Mouse (Mus musculus) midbrain, embryonic 14.5 days (tissue): ENCODE measurements around the gene Prkca. TPM values are rescaled to one million over a fixed set of nuclear protein-coding genes. Genes with fewer than 3 reads are reported as not detected.

ENCODE experiments used
- ATAC-seq: fragments of 200-750 bp; cut with Nextera tagmentation; 2 replicates; pipeline ENCODE4 v1.8.0; 2017; ENCODE audit warnings: moderate number of reproducible peaks, moderate library complexity; ENCODE audit not compliant: low FRiP score, low TSS enrichment
- DNase-seq: peaks from one replicate; pipeline ENCODE4 v3.0.0-alpha.2; 2015
- H3K27ac ChIP-seq: fragments of 300-500 bp; sonication (generic); replicated peaks from 2 replicates; pipeline ENCODE4 v1.5.1; 2014; ENCODE audit warnings: mild to moderate bottlenecking, low read depth, low read length, moderate library complexity
- H3K27me3 ChIP-seq: fragments of 300-500 bp; sonication (generic); 2 replicates; pipeline ENCODE4 v1.6.1; 2014; ENCODE audit warnings: low read length, control low read depth, mixed read lengths; ENCODE audit not compliant: control insufficient read depth, insufficient read depth
- H3K36me3 ChIP-seq: fragments of 300-500 bp; sonication (generic); 2 replicates; pipeline ENCODE4 v1.6.1; 2014; ENCODE audit warnings: low read length, control low read depth; ENCODE audit not compliant: control insufficient read depth, insufficient read depth
- H3K4me1 ChIP-seq: fragments of 300-500 bp; sonication (generic); 2 replicates; pipeline ENCODE4 v1.6.1; 2014; ENCODE audit warnings: mild to moderate bottlenecking, antibody characterized with exemption, low read length, control low read depth; ENCODE audit not compliant: control insufficient read depth, insufficient read depth
- H3K4me2 ChIP-seq: fragments of 300-500 bp; sonication (generic); 2 replicates; pipeline ENCODE4 v1.6.1; 2014; ENCODE audit warnings: mild to moderate bottlenecking, low read length, moderate library complexity
- H3K4me3 ChIP-seq: fragments of 300-500 bp; sonication (generic); replicated peaks from 2 replicates; pipeline ENCODE4 v1.5.1; 2014; ENCODE audit warnings: low read depth, low read length
- H3K9ac ChIP-seq: fragments of 300-500 bp; sonication (generic); replicated peaks from 2 replicates; pipeline ENCODE4 v1.6.1; 2014; ENCODE audit warnings: mild to moderate bottlenecking, low read length, moderate library complexity
- H3K9me3 ChIP-seq: fragments of 300-500 bp; sonication (generic); 2 replicates; pipeline ENCODE4 v1.6.1; 2016; ENCODE audit warnings: low read length, control low read depth, mixed read lengths; ENCODE audit not compliant: control insufficient read depth
- WGBS: fragments of 180-500 bp; shearing (Covaris S2); extraction: QIAGEN DNeasy Blood & Tissue Kit; methylation state at CpG from one replicate; pipeline ENCODE4 v1.1.7; 2014; 5-methylcytosine and 5-hydroxymethylcytosine counted together
- polyA plus RNA-seq: library from polyadenylated mRNA; unstranded; fragments of >200 nt; fragmentation: Nextera tagmentation; extraction: Ambion mirVana; gene quantifications from 2 replicates; pipeline ENCODE4 v1.2.1, GENCODE M21; 2014

Prkca gene
- polyA plus RNA-seq, 1 experiment from 2014 or later: 7.6 TPM

DNA sequence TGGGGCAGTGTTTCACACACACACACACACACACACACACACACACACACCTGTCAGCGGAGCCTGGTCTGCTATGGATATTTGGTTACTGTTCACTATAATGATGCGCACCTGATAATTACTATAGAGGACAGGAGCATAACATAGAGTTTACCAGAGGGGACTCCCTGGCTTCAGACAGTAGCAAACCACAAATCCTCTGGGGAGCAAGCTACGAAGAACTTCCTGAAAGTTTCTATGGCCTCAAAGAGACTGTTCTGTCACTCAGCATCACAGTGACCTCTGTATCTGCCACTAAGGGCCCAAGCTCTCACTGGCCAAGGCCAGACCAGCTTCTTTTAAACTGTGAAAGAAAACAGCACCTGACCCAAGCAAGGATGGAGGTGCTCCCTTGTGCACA is 229.6 kb downstream of the Prkca start:
- H3K4me1 ChIP-seq: no peaks in the 10 kb centered on the region
- ATAC-seq (no peak), DNase-seq (no peak)
- no peaks in the 10 kb centered on the region for H3K27me3 ChIP-seq
- H3K4me2 ChIP-seq: no peak overlapping the region
- H3K4me3 ChIP-seq: no peak overlapping the region
- no peaks in the 10 kb centered on the region for H3K9me3 ChIP-seq
- no peak overlapping the region for H3K9ac ChIP-seq
- H3K27ac ChIP-seq: no peak overlapping the region
- WGBS: 91% methylated on average over 3 of the region's 3 CpGs
- H3K36me3 ChIP-seq: no peaks in the 10 kb centered on the region

DNA sequence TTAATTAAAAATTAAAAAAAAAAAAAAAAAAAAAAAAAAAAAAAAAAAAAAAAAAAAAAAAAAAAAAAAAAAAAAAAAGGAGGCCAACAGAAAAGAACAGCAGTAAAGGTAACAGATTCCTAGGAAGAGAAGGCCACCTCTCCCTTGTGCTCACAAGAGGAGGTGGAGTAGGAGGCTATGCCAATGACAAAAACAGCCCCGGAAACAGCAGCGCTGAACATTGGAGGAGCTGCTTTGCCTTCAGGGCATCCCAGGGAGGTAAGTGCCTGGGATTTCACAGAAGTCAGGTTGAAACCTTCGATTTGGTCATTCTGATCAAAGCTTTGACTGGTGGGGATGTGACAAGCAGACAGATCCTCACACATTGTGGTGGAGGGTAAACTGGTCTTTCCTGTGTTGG is 231.3 kb downstream of the Prkca start:
- no peak overlapping the region for H3K27ac ChIP-seq

DNA sequence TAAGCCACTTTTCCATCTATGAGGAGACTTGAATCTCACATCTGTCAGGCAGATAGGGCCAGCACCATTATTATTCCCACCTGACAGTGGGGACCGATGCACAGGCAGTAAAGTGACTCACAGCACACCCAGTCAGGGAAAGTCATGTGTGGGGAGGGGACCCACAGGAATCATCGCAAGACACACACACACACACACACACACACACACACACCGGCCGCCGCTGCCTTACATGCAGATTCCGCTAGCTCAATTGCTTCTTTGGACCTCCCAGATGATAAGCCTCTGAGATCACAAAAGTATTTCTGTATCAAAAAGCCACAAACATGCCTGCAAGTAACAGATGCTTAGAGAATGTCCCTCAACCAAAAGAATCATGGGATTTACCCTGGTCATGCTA is 239.6 kb downstream of the Prkca start:
- H3K27me3 ChIP-seq: no peaks in the 10 kb centered on the region
- DNase-seq (no peak), ATAC-seq (no peak)
- no peak overlapping the region for H3K9ac ChIP-seq
- H3K36me3 ChIP-seq: no peaks in the 10 kb centered on the region
- no peak overlapping the region for H3K4me3 ChIP-seq
- no peak overlapping the region for H3K27ac ChIP-seq
- WGBS: 91% methylated on average over 6 of the region's 6 CpGs
- H3K4me1 ChIP-seq: no peaks in the 10 kb centered on the region
- no peaks in the 10 kb centered on the region for H3K9me3 ChIP-seq
- no peak overlapping the region for H3K4me2 ChIP-seq

More for the DNA sequence above, 231.3 kb downstream of the Prkca start:
- DNase-seq (no peak), ATAC-seq (no peak)
- Histone ChIP-seq H3K4me2 (no peak overlapping the region), H3K9me3 (no peaks in the 10 kb centered on the region), H3K27me3 (no peaks in the 10 kb centered on the region), H3K36me3 (no peaks in the 10 kb centered on the region), H3K4me1 (no peaks in the 10 kb centered on the region), H3K9ac (no peak overlapping the region), H3K4me3 (no peak overlapping the region)
- 65% methylated on average over 3 of the region's 3 CpGs for WGBS

DNA sequence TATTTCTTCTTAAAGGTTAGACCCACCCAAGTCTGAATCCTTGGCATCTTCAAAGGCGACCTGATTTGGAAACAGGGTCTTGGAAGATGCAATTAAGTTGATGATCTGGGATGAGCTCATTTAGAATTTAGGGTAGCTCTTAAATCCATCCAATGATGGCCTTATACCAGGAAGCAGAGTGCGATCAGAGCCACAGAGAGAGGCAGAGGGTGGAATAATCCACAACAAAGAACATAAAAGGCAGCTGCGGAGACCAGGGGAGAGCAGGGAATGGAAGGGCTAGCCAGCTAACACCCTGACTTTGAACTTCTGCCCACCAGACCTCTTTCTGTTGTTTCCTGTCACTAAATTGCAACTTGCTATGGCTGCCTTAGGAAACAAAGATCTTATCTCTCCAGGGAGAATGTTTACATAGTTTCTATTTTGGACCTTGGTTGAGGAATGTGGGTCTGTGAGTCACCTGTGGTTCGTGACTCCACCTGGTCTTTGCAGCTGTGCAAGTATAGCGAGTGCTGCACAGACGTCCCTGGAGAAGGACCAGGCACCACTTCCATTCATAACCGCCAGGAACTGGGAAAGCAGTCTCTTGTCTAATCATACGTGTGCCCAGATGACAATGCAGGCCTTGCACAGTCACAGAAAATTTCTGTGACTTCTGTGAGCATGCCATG is 242.3 kb downstream of the Prkca start:
- H3K4me2 ChIP-seq: no peak overlapping the region
- H3K4me3 ChIP-seq: no peak overlapping the region
- H3K4me1 ChIP-seq: no peaks in the 10 kb centered on the region
- no peak overlapping the region for H3K9ac ChIP-seq
- ATAC-seq (no peak), DNase-seq (no peak)
- H3K27ac ChIP-seq: no peak overlapping the region
- no peaks in the 10 kb centered on the region for H3K9me3 ChIP-seq
- no peaks in the 10 kb centered on the region for H3K36me3 ChIP-seq
- 82% methylated on average over 8 of the region's 8 CpGs for WGBS
- no peaks in the 10 kb centered on the region for H3K27me3 ChIP-seq

DNA sequence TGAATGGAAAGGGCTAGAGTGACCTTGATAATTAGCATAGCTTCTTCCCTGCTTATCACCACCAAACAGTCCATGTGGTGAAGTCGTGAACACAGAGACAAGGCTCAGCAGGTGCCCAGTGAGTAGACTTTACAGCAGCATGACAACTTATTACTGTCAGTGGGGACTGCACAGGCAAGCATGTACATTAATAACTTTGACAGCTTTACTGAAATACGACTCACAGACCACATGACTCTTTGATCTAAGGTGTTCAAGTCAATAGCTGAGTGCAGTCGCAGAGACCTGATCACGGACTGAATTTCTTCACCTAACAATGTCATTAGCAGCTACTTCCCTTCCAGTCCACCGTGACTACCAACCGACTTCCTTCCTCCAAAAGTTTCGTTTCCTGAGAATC is 245.4 kb downstream of the Prkca start:
- Histone ChIP-seq H3K36me3 (no peaks in the 10 kb centered on the region), H3K27me3 (no peaks in the 10 kb centered on the region), H3K4me3 (no peak overlapping the region), H3K4me2 (no peak overlapping the region), H3K9ac (no peak overlapping the region), H3K9me3 (no peaks in the 10 kb centered on the region), H3K4me1 (no peaks in the 10 kb centered on the region), H3K27ac (no peak overlapping the region)
- WGBS: 82% methylated on average over 7 of the region's 7 CpGs
- no peak for DNase-seq
- no peak for ATAC-seq

DNA sequence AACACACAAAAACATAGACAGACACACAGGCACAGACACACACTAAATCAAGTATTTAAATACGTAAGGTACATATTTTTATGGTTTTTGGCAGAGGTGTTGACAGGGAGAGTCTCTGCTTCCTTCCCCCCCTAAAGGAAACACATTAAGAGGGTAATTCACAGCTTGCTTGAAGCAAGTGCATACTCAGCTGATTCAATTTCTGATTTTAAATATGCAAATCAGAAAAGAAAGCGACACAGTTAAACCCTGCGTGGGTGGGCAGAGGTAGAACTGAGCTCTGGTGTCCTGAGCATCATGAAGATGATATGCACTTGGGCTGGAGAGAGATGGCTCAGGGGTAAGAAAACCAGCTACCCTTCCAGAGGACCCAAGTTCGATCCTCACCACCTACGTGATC is 248.9 kb downstream of the Prkca start:
- no peak for ATAC-seq
- no peak overlapping the region for H3K4me2 ChIP-seq
- no peak for DNase-seq
- no peak overlapping the region for H3K4me3 ChIP-seq
- H3K27ac ChIP-seq: no peak overlapping the region
- no peaks in the 10 kb centered on the region for H3K9me3 ChIP-seq
- H3K4me1 ChIP-seq: peaks cover 5% of the 10 kb centered on the region
- no peak overlapping the region for H3K9ac ChIP-seq
- H3K27me3 ChIP-seq: no peaks in the 10 kb centered on the region
- H3K36me3 ChIP-seq: no peaks in the 10 kb centered on the region
- 91% methylated on average over 5 of the region's 5 CpGs for WGBS

- Histone ChIP-seq H3K9me3 (no peaks in the 10 kb centered on the region), H3K4me3 (no peak overlapping the region), H3K4me2 (no peak overlapping the region), H3K27me3 (no peaks in the 10 kb centered on the region), H3K36me3 (no peaks in the 10 kb centered on the region), H3K27ac (no peak overlapping the region), H3K4me1 (peaks cover 5% of the 10 kb centered on the region), H3K9ac (no peak overlapping the region)
- DNase-seq: no peak
- WGBS: 88% methylated on average over 4 of the region's 4 CpGs
- no peak for ATAC-seq
Observed at GRCm38 (mm10) chr11:108093248-108093647, 250.5 kb downstream of the Prkca start.

DNA sequence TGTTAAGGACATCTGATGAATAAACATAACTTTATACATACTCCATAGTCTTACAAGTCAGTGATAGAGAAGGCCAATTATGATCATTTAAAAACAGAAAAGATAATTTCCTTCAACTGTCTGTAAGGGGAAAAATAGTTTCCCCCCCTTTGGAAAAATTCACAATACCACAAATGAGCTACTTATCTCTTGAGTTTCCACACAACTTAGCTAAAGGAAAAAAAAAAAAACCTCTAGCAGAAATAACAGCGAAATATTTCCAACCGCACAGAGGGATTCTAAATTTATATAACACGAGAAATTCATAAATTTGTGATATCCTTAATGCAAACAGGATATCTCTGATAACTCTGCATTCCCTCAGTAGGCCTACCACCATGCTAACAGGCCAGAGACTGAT is 252.5 kb downstream of the Prkca start:
- WGBS: 93% methylated on average over 3 of the region's 3 CpGs
- DNase-seq (no peak), ATAC-seq (no peak)
- H3K36me3 ChIP-seq: no peaks in the 10 kb centered on the region
- no peak overlapping the region for H3K9ac ChIP-seq
- H3K27me3 ChIP-seq: no peaks in the 10 kb centered on the region
- H3K27ac ChIP-seq: no peak overlapping the region
- no peaks in the 10 kb centered on the region for H3K9me3 ChIP-seq
- H3K4me3 ChIP-seq: no peak overlapping the region
- H3K4me2 ChIP-seq: no peak overlapping the region
- H3K4me1 ChIP-seq: peaks cover 5% of the 10 kb centered on the region

DNA sequence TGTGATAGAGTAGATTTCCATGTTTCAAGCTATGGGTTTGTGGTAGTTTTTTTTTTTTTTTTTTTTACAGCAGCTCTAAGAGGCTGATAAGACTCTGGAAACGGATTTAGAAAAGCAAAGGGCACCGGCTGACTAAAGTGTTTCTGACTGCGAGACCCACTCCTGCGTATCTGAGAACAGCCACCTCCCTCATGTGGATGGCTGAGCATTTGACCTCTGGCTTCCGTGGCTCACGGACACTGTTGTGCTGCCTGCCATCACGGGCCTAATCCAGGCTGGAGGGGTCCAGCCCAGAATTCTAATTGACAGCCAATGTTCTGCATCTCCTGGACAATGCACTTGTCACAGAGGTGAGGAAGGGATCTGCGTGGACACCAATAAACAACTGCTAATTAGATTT is 253.0 kb downstream of the Prkca start:
- Histone ChIP-seq H3K4me1 (peaks cover 5% of the 10 kb centered on the region), H3K27ac (no peak overlapping the region), H3K9me3 (no peaks in the 10 kb centered on the region), H3K9ac (no peak overlapping the region), H3K4me3 (no peak overlapping the region), H3K4me2 (no peak overlapping the region), H3K36me3 (no peaks in the 10 kb centered on the region), H3K27me3 (no peaks in the 10 kb centered on the region)
- peak; percentile 8 for DNase-seq
- no peak for ATAC-seq
- 20% methylated on average over 8 of the region's 8 CpGs for WGBS
